Mouse (Mus musculus): Measurements from ENCODE around the gene Pou5f1. TPM values are rescaled to one million over a fixed set of nuclear protein-coding genes. Genes with fewer than 3 reads are reported as not detected.

Gene Pou5f1
- polyA plus RNA-seq, 1 experiment from 2014 or later = 0.62 TPM

DNA sequence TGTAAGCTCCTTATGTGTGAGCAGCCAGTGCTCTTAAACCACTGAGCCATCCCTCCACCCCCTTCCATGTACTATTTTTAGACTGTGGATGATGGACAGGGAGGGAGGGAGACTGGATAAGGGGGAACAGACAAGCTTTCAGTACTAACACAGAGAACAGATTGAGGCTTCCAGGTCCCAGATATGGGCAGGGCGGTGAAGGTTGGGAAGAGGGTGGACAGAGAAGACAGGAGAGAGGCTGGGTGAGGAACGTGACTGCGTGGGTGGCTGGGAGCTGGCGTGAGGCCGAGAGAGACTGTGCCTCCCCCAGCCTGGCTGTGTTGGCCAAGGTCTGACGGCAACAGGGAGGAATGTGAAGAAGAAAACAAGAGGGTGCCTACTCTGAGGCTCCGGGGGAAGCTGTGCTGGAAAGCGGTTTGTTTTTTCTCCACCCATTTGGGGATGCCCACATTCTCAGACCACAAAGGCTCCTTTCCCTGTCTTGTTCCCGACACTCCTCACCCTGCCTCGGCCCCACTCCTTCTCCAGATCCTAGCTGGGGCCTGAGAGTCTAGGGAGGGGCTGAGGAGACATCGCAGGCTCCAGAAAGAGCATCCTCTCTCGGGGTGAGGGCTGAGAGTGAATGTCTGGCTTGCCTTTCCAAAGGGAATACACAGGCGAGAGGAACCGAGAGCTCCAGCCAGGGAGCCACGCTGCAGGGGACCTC lies 43.8 kb downstream of the Pou5f1 start:
- no peak for DNase-seq (ENCODE audit: low spot score)

DNA sequence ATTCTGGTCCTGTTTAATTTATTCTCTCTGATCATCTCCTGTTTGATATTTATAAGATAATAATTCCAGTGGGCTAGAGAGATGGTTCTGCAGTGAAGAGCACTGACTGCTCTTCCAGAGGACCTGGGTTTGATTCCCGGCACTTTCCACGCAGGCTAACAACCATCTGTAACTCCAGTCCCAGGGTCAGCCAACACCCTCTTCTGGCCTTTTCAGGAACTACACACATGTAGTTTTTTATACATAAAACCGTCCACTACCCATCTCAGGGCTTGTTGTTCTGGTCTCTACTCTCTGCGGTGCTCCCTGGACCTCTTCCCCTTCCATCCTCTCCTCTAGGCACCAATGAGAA lies 44.3 kb downstream of the Pou5f1 start:
- no peak for DNase-seq (ENCODE audit: low spot score)

DNA sequence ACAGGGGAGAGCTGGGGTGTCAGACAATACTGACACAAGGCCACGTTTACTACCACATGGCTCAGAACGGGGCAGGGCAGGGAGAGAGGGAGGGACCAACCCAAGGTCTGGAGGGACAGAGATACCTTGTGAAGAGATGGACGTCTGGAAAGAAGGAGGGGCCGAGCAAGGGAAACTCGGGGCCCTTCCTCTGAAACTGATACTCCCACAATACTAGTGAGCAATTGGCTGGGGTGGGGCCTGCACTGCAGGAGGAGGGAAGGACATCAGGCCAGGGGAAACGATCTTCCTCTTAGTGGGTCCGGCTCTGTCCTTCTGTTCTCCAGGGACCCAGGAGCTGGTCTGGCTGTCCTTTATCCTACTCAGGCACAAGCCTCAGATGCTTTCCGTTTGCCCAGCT lies 45.1 kb downstream of the Pou5f1 start:
- no peak for DNase-seq (ENCODE audit: low spot score)

DNA sequence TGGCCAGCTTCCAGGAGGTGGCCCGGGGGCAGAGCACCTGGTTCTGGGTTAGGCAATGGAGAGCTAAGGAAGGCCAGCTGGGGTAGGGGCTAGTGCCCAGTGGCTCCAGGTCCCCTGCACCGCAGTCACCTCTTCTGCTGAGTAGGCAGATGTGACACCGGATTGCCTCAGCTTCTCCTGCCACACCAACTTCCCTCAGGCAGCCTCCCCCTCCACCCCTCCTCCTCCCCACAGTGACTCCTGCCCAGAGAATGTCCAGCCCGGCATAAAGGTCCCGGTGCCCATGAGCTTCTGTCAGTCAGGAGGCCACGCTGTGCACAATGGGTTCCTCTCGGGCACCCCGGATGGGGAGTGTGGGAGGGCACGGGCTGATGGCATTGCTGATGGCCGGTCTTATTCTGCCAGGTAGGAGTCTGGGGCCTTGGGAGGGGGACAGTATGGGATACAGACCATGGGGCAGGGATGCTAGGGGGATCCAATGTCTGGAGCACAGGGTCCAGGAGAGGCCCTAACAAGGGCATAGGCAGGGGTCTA lies 46.1 kb downstream of the Pou5f1 start, which contains the start of gene Cdsn:
TSS of gene Cdsn (plus strand) at position 248 of the 534 bp plus-strand sequence.
- no peak for DNase-seq (ENCODE audit: low spot score)

DNA sequence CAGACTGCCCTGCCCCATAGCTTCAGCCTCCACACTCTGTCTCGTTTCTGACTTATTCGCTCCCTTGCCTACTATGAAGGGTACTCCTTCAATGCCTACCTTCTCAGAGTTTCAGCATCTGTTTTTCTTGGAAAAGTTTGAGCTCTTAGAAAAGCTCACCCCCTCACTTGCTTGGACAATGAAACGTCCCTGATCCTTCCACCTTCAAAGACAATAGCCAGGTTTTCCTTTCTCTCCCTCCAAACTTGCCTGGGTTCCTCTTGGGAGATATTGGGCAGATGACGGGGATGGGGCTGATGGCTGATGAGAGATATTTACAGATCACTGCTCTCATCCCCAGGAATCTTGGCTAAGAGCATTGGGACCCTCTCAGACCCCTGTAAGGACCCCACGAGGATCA lies 48.5 kb downstream of the Pou5f1 start:
- no peak for DNase-seq (ENCODE audit: low spot score)

DNA sequence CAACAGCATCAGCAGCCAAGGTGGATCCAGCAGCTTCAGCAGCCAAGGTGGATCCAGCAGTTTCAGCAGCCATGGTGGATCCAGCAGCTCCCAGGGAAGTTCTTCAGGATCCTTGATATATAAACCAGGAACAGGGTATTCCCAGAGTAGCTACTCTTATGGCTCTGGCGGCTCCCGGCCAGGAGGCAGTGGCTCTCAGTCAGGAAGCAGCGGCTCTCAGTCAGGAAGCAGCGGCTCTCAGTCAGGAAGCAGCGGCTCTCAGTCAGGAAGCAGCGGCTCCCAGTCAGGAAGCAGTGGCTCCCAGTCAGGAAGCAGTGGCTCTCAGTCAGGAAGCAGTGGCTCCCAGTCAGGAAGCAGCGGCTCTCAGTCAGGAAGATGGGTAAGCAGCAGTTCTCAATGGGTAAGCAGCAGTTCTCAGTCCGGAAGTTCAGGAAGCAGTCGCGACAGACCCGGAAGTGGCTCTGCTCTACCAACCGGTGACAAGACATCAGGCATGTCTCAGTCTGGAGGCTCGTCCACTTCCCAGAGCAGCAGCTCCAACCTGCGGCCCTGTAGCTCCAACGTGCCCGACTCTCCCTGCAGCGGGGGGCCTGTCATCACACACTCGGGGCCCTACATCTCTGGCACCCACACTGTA lies 49.1 kb downstream of the Pou5f1 start:
- DNase-seq (ENCODE audit: low spot score) = no peak

DNA sequence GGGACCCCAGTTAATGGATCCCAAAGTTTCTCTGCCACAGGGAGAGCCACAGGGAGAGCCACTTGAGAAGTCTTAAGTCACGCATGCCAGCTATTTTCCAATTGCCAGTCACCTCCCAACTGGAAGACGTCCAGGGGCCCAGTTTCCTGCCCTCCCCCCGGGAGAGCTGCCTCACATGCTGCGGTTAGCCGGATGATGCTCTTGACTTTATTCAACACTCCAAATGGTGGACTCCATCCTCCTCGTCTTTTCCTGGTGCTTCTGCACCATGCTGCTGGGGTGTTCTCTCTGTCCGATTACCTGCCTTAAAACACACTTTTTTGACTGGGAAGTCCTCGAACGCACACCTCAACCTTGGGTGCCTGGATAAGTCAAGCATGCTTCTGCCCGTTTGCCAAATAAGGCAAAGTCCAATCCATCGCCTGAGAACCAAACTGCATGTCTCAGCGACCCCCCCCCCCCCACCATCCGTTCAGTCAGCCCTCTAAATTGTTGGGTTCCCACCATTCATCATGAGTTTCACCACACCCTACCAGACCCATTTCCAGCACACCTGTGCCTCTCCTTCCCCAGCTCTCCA lies 50.5 kb downstream of the Pou5f1 start:
- DNase-seq (ENCODE audit: low spot score) = no peak

DNA sequence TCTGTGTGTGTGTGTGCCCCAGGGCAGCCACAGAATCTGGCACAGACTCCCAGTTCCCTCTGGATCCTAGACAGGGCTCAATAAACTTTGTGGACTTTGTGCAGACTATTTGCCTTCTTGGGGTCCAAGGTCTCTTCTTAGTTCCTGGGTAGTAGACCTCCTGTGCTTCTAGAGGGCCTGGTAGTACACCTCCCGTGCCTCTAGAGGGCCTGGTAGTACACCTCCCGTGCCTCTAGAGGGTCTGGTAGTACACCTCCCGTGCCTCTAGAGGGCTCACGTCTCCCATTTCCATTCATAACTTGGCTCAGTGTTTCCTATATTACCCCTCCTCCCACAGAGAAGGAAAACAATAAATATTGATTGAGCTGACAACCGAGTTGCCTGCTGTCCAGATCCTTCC lies 51.0 kb downstream of the Pou5f1 start:
- DNase-seq (ENCODE audit: low spot score) = peak; percentile 66

DNA sequence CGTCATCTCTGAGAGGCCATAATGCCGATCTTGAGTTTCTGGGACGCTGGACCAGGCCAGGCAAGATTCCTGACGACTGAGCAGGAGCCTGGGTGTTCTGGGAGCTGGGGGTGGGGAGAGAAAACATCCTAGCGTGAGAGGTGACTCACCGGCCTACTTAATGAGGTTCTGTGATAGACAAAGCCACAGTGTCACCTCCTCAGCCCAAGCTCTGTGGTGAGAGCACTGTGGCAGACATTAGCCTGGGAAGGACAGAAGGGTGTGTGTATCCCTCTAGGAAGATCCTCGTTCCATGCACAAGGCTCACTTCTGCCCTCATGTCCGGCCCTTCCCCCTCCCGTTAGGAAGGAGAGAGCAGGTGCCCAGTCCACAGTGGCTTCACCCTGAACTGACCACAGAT lies 51.5 kb downstream of the Pou5f1 start:
- DNase-seq (ENCODE audit: low spot score) = no peak

DNA sequence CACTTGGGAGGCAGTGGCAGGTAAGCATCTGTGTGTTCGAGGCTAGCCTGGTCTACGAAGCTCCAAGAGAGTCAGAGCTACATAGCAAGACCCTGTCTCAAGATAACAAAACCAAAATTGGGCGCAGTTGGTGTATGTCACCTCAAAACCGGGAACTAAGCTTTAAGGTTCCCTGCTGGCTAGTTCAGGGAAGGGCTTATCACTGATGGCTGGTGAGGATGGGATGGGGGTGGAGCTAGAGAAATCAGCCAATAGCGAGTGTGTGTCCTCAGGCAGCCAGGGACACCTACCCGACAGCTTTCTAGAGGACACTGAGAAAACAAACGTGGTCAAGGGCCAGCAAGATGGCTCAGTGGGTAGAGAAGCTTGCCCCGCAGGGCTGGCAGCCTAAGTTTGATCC lies 52.4 kb downstream of the Pou5f1 start:
- no peak for DNase-seq (ENCODE audit: low spot score)

Other genes with a start within 250 kb of the Pou5f1 start
- gene H2-D1, start 243.3 kb upstream of the Pou5f1 start, polyA plus RNA-seq (2015; fragmentation: Nextera tagmentation; extraction: Ambion mirVana) = 441 and 555 TPM in 2 replicates
- 1.4 and 1.9 TPM in 2 replicates for gene H2-Q1, start 185.6 kb upstream of the Pou5f1 start, polyA plus RNA-seq (2015; fragmentation: Nextera tagmentation; extraction: Ambion mirVana)
- gene H2-Q2, start 163.8 kb upstream of the Pou5f1 start, polyA plus RNA-seq (2015; fragmentation: Nextera tagmentation; extraction: Ambion mirVana) = 68.4 and 69.8 TPM in 2 replicates
- gene H2-Q4, start 126.4 kb upstream of the Pou5f1 start, polyA plus RNA-seq (2015; fragmentation: Nextera tagmentation; extraction: Ambion mirVana) = 15.1 and 18.4 TPM in 2 replicates
- 22.7 and 22.9 TPM in 2 replicates for gene H2-Q6, start 81.2 kb upstream of the Pou5f1 start, polyA plus RNA-seq (2015; fragmentation: Nextera tagmentation; extraction: Ambion mirVana)
- 37.3 and 38.8 TPM in 2 replicates for gene H2-Q7, start 66.9 kb upstream of the Pou5f1 start, polyA plus RNA-seq (2015; fragmentation: Nextera tagmentation; extraction: Ambion mirVana)
- 3.3 and 3.8 TPM in 2 replicates for gene H2-Q10, start 35.9 kb upstream of the Pou5f1 start, polyA plus RNA-seq (2015; fragmentation: Nextera tagmentation; extraction: Ambion mirVana)
- gene Tcf19, start 10.8 kb downstream of the Pou5f1 start, polyA plus RNA-seq (2015; fragmentation: Nextera tagmentation; extraction: Ambion mirVana) = 75.9 and 80.4 TPM in 2 replicates
- 8.7 and 9.8 TPM in 2 replicates for gene Cchcr1, start 11.1 kb downstream of the Pou5f1 start, polyA plus RNA-seq (2015; fragmentation: Nextera tagmentation; extraction: Ambion mirVana)
- 10.2 and 12.7 TPM in 2 replicates for gene Psors1c2, start 27.2 kb downstream of the Pou5f1 start, polyA plus RNA-seq (2015; fragmentation: Nextera tagmentation; extraction: Ambion mirVana)
- gene Cdsn, start 46.1 kb downstream of the Pou5f1 start, polyA plus RNA-seq (2015; fragmentation: Nextera tagmentation; extraction: Ambion mirVana) = 0.22 and 0.28 TPM in 2 replicates
- gene 2300002M23Rik, start 61.4 kb downstream of the Pou5f1 start, polyA plus RNA-seq (2015; fragmentation: Nextera tagmentation; extraction: Ambion mirVana) = 1.3 and 6.3 TPM in 2 replicates
- not detected in 2 replicates for gene Sfta2, start 95.5 kb downstream of the Pou5f1 start, polyA plus RNA-seq (2015; fragmentation: Nextera tagmentation; extraction: Ambion mirVana)
- 0.18 and 0.23 TPM in 2 replicates for gene Gm9573, start 120.6 kb downstream of the Pou5f1 start, polyA plus RNA-seq (2015; fragmentation: Nextera tagmentation; extraction: Ambion mirVana)
- 0.10 and 0.17 TPM in 2 replicates for gene Mucl3, start 137.7 kb downstream of the Pou5f1 start, polyA plus RNA-seq (2015; fragmentation: Nextera tagmentation; extraction: Ambion mirVana)
- 22.5 and 27.0 TPM in 2 replicates for gene Vars2, start 161.6 kb downstream of the Pou5f1 start, polyA plus RNA-seq (2015; fragmentation: Nextera tagmentation; extraction: Ambion mirVana)
- gene Gtf2h4, start 167.7 kb downstream of the Pou5f1 start, polyA plus RNA-seq (2015; fragmentation: Nextera tagmentation; extraction: Ambion mirVana) = 267 and 319 TPM in 2 replicates
- gene Ddr1, start 198.6 kb downstream of the Pou5f1 start, polyA plus RNA-seq (2015; fragmentation: Nextera tagmentation; extraction: Ambion mirVana) = 33.7 and 33.8 TPM in 2 replicates